Comparison of ENCODE assay signal across 8 mouse cellular contexts in the genomic region with DNA sequence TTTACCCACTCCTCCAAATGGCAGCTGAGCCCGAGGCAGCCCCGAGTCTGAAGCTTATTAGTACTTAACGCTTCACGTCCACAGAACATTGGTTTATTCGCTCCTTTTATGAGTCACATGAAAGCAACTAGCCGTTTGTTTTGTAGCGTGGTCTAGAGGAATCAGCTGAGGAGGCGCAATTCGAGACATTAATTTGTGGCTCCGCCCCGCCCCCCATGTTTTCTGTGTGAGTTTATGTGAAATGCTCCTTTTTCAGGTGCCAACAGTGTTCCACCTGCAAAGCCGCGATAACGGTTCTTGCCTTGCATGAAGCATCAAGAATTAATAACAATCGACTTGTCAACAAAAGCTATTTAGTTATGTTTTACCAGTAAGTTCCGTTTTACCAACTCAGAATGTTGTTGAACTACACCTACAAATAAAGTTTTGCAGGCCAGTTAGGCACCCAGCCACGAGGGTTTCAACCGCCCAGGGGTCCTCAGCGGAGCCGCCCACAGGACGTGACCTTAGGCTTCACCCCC. TPM values are rescaled to one million over a fixed set of nuclear protein-coding genes. Genes with fewer than 3 reads are reported as not detected.
A peak's percentile ranks its signal among the peaks of the same experiment; 100 is the strongest.
DNase-seq lines count a peak whose midpoint lies in the region; ATAC-seq and TF ChIP-seq lines count a peak whose summit lies in the region.

No protein-coding gene starts in this region.

- no peak for TF ChIP-seq RAD21 in CH12.LX (IDR thresholded peaks at IDR 0.05; ENCODE audit: low read depth, low read length)

- TF ChIP-seq EP300 in CH12.LX (IDR thresholded peaks at IDR 0.05; ENCODE audit: low read length), result peak; percentile 14; the same call in 1 of the 2 replicates

- 1% methylated on average over 21 of the region's 21 CpGs for WGBS in kidney, embryonic 15.5 days
- 5% methylated on average over 21 of the region's 21 CpGs for WGBS in midbrain, embryonic 14.5 days

- peak overlapping the region; percentile 88 for H3K27ac ChIP-seq in CH12.LX (ENCODE audit: insufficient read depth, low read depth)
- H3K27ac ChIP-seq in kidney, embryonic 15.5 days, result peak overlapping the region; percentile 93
- no peak overlapping the region; the same call in 1 of the 2 replicates for H3K27ac ChIP-seq in midbrain, embryonic 14.5 days (replicated peaks; ENCODE audit: low read depth, low read length)

- H3K4me1 ChIP-seq in CH12.LX (ENCODE audit: control insufficient read depth in 1 of 2, insufficient read depth in 2 of 2), result peaks cover 0 to 18% of the 10 kb centered on the region in 2 experiments; a peak in 2 of 4 replicates
- H3K4me1 ChIP-seq in kidney, embryonic 15.5 days, result peaks cover 18% of the 10 kb centered on the region
- peaks cover 5% of the 10 kb centered on the region; the same call in 1 of the 2 replicates for H3K4me1 ChIP-seq in midbrain, embryonic 14.5 days (ENCODE audit: control insufficient read depth, insufficient read depth, low read length)

- dilution Hi-C loops in CH12.LX (cut with MboI; ENCODE audit: extremely low pct_ligation_motif_present, extremely low pct_unique_long_range_greater_than_20kb, low sequenced_read_pairs), result no loop called here

- peaks cover 7% of the 10 kb centered on the region; the same call in 1 of the 2 replicates for H3K79me2 ChIP-seq in CH12.LX (replicated peaks; ENCODE audit: control insufficient read depth, extremely low read depth, insufficient read depth, poor library complexity, severe bottlenecking)

- DNase-seq in cerebellum, postnatal 10 days, result peak; percentile 24 to 38
- no peak for DNase-seq in cerebellum, adult 8-10 months
- peak; percentile 50 for DNase-seq in CH12.LX (ENCODE audit: extremely low read depth)
- DNase-seq in midbrain, embryonic 14.5 days, result peak; percentile 62
- no peak for DNase-seq in frontal cortex, postnatal 10 days (ENCODE audit: low spot score in 2 of 2)
- DNase-seq in right cerebral cortex, postnatal 4 days, result no peak

- no peak for TF ChIP-seq POLR2A in CH12.LX (IDR thresholded peaks at IDR 0.05; ENCODE audit: low read depth, low read length)

- no peak for TF ChIP-seq CTCF in CH12.LX (conservative IDR thresholded peaks at IDR 0.05 in 1 of 2, IDR thresholded peaks at IDR 0.05 in 1 of 2; ENCODE audit: low read depth in 2 of 2, low read length in 2 of 2)

- no peaks in the 10 kb centered on the region for H3K9me3 ChIP-seq in CH12.LX (replicated peaks; ENCODE audit: low read length)
- H3K9me3 ChIP-seq in kidney, embryonic 15.5 days (replicated peaks), result no peaks in the 10 kb centered on the region
- no peaks in the 10 kb centered on the region for H3K9me3 ChIP-seq in midbrain, embryonic 14.5 days (ENCODE audit: control insufficient read depth, low read length)

- H3K4me3 ChIP-seq in CH12.LX (replicated peaks in 1 of 3; ENCODE audit: low read depth in 2 of 3, low read length in 2 of 3, poor library complexity in 1 of 3), result peak overlapping the region; percentile 63 to 80 (median 72)
- peak overlapping the region; percentile 66 for H3K4me3 ChIP-seq in kidney, embryonic 15.5 days (replicated peaks)
- peak overlapping the region; percentile 51 for H3K4me3 ChIP-seq in midbrain, embryonic 14.5 days (replicated peaks; ENCODE audit: low read depth, low read length)

- H3K27me3 ChIP-seq in CH12.LX (replicated peaks), result no peaks in the 10 kb centered on the region
- no peaks in the 10 kb centered on the region for H3K27me3 ChIP-seq in kidney, embryonic 15.5 days
- no peaks in the 10 kb centered on the region for H3K27me3 ChIP-seq in midbrain, embryonic 14.5 days (ENCODE audit: control insufficient read depth, insufficient read depth, low read length)

- H3K9ac ChIP-seq in CH12.LX (ENCODE audit: insufficient read depth, low read depth), result peak overlapping the region; percentile 77
- peak overlapping the region; percentile 81 for H3K9ac ChIP-seq in kidney, embryonic 15.5 days
- H3K9ac ChIP-seq in midbrain, embryonic 14.5 days (replicated peaks; ENCODE audit: low read length), result peak overlapping the region; percentile 51

- ATAC-seq in erythroblast, adult 5-6 weeks (replicated peaks; ENCODE audit: low FRiP score, poor library complexity, severe bottlenecking), result peak; percentile 51
- ATAC-seq in kidney, embryonic 15.5 days (replicated peaks; ENCODE audit: low FRiP score), result no peak; the same call in 1 of the 2 replicates
- no peak for ATAC-seq in midbrain, embryonic 14.5 days (ENCODE audit: low FRiP score, low TSS enrichment)

- H3K36me3 ChIP-seq in CH12.LX (replicated peaks in 1 of 2; ENCODE audit: control insufficient read depth in 1 of 2, insufficient read depth in 1 of 2, low read length in 1 of 2), result peaks cover 20 to 37% of the 10 kb centered on the region in 2 experiments
- peaks cover 36% of the 10 kb centered on the region for H3K36me3 ChIP-seq in kidney, embryonic 15.5 days
- no peaks in the 10 kb centered on the region for H3K36me3 ChIP-seq in midbrain, embryonic 14.5 days (ENCODE audit: control insufficient read depth, insufficient read depth, low read length)

- peak overlapping the region; percentile 91 for H3K4me2 ChIP-seq in CH12.LX (ENCODE audit: insufficient read depth, low read depth, poor library complexity, severe bottlenecking)
- H3K4me2 ChIP-seq in kidney, embryonic 15.5 days, result peak overlapping the region; percentile 95
- H3K4me2 ChIP-seq in midbrain, embryonic 14.5 days (ENCODE audit: low read length), result peak overlapping the region; percentile 81

- in situ Hi-C loops in CH12.LX (cut with MboI; ENCODE audit: low pct_ligation_motif_present, low pct_unique_long_range_greater_than_20kb, low sequenced_read_pairs), result loop anchor here (25.0 kb wide), 1 partner anchor 491 kb away; no protein-coding TSS in a partner anchor

TF ChIP-seq in CH12.LX, 34 proteins besides CTCF, POLR2A, EP300 and RAD21:
- TF ChIP-seq MYC (IDR thresholded peaks at IDR 0.05; ENCODE audit: low read depth, low read length) (peak; percentile 48; the same call in 1 of the 2 replicates), NELFE (IDR thresholded peaks at IDR 0.05; ENCODE audit: low read depth, low read length) (no peak), SIN3A (IDR thresholded peaks at IDR 0.05; ENCODE audit: low read length) (peak; percentile 31; the same call in 1 of the 2 replicates), BHLHE40 (IDR thresholded peaks at IDR 0.05; ENCODE audit: low read depth, low read length) (peak; percentile 40; the same call in 1 of the 2 replicates), JUND (conservative IDR thresholded peaks at IDR 0.05; ENCODE audit: low read depth, low read length) (no peak), CHD1 (IDR thresholded peaks at IDR 0.05; ENCODE audit: low read depth, low read length) (peak; percentile 79; the same call in 1 of the 2 replicates), MXI1 (IDR thresholded peaks at IDR 0.05; ENCODE audit: low read depth, low read length) (peak; percentile 83; the same call in 1 of the 2 replicates)

RNA-seq across cellular contexts. Expression of a gene that starts 0.9 kb away (rescaled TPM):
- total RNA-seq in CH12.LX (2012; rRNA removed) (65.5 and 71.8 TPM in 2 replicates), CH12.LX (2014; rRNA removed) (88.6 and 94.3 TPM in 2 replicates)
- 109 and 116 TPM in 2 replicates for polyA plus RNA-seq in CH12.LX (2012; ENCODE audit: insufficient read length, low read depth)
- total RNA-seq in erythroblast, adult 5-6 weeks (2015; ENCODE audit: low replicate concordance), result 13.0 and 30.6 TPM in 2 replicates
- total RNA-seq in erythroblast, adult 5-6 weeks (2017; ENCODE audit: low replicate concordance), result 39.4 and 42.9 TPM in 2 replicates
- polyA plus RNA-seq in kidney, embryonic 15.5 days (2015; fragmentation: Nextera tagmentation; extraction: Ambion mirVana), result 50.7 and 53.2 TPM in 2 replicates
- 13.3 and 14.7 TPM in 2 replicates for polyA plus RNA-seq in midbrain, embryonic 14.5 days (2014; fragmentation: Nextera tagmentation; extraction: Ambion mirVana)

RNA-seq across cellular contexts. Expression of a gene that starts 23.8 kb away (rescaled TPM):
- total RNA-seq in CH12.LX (2012; rRNA removed) (0.13 TPM in 1 of 2 replicates, not detected in the other), CH12.LX (2014; rRNA removed) (0.09 TPM in 1 of 2 replicates, not detected in the other)
- polyA plus RNA-seq in CH12.LX (2012; ENCODE audit: insufficient read length, low read depth), result 0.18 and 0.34 TPM in 2 replicates
- not detected in 2 replicates for total RNA-seq in erythroblast, adult 5-6 weeks (2015; ENCODE audit: low replicate concordance)
- 0.85 TPM in 1 of 2 replicates, not detected in the other for total RNA-seq in erythroblast, adult 5-6 weeks (2017; ENCODE audit: low replicate concordance)
- 45.9 and 50.4 TPM in 2 replicates for polyA plus RNA-seq in kidney, embryonic 15.5 days (2015; fragmentation: Nextera tagmentation; extraction: Ambion mirVana)
- 3.6 and 4.8 TPM in 2 replicates for polyA plus RNA-seq in midbrain, embryonic 14.5 days (2014; fragmentation: Nextera tagmentation; extraction: Ambion mirVana)

RNA-seq across cellular contexts. Expression of a gene that starts 36.2 kb away (rescaled TPM):
- 157 and 159 TPM in 2 replicates for total RNA-seq in CH12.LX (2012; rRNA removed)
- 106 and 110 TPM in 2 replicates for total RNA-seq in CH12.LX (2014; rRNA removed)
- polyA plus RNA-seq in CH12.LX (2012; ENCODE audit: insufficient read length, low read depth), result 185 and 206 TPM in 2 replicates
- 6.9 and 12.3 TPM in 2 replicates for total RNA-seq in erythroblast, adult 5-6 weeks (2015; ENCODE audit: low replicate concordance)
- total RNA-seq in erythroblast, adult 5-6 weeks (2017; ENCODE audit: low replicate concordance), result 5.2 and 9.5 TPM in 2 replicates
- 101 and 104 TPM in 2 replicates for polyA plus RNA-seq in kidney, embryonic 15.5 days (2015; fragmentation: Nextera tagmentation; extraction: Ambion mirVana)
- 76.9 and 92.5 TPM in 2 replicates for polyA plus RNA-seq in midbrain, embryonic 14.5 days (2014; fragmentation: Nextera tagmentation; extraction: Ambion mirVana)

RNA-seq across cellular contexts. Expression of a gene that starts 52.3 kb away (rescaled TPM):
- total RNA-seq in CH12.LX (2012; rRNA removed), result 2.9 and 3.6 TPM in 2 replicates
- 1.5 TPM in 2 replicates for total RNA-seq in CH12.LX (2014; rRNA removed)
- polyA plus RNA-seq in CH12.LX (2012; ENCODE audit: insufficient read length, low read depth), result 2.7 and 3.8 TPM in 2 replicates
- total RNA-seq in erythroblast, adult 5-6 weeks (2015; ENCODE audit: low replicate concordance), result 1.3 and 4.4 TPM in 2 replicates
- total RNA-seq in erythroblast, adult 5-6 weeks (2017; ENCODE audit: low replicate concordance), result 1.0 and 1.4 TPM in 2 replicates
- 10.2 and 11.3 TPM in 2 replicates for polyA plus RNA-seq in kidney, embryonic 15.5 days (2015; fragmentation: Nextera tagmentation; extraction: Ambion mirVana)
- 5.4 and 6.1 TPM in 2 replicates for polyA plus RNA-seq in midbrain, embryonic 14.5 days (2014; fragmentation: Nextera tagmentation; extraction: Ambion mirVana)

Comparison
In these comparisons a context has a peak if more than half of its experiments do, and no peak if none do; other contexts are left out.
1. DNase-seq: peak in cerebellum, postnatal 10 days (2 of 2), CH12.LX (single experiment) and midbrain, embryonic 14.5 days (single experiment); none in cerebellum, adult 8-10 months (single experiment), frontal cortex, postnatal 10 days (0 of 2) and right cerebral cortex, postnatal 4 days (single experiment).
2. Peak in every context shown above with its lines, with median percentiles within 50 percentile points of each other: H3K4me2 ChIP-seq, H3K4me3 ChIP-seq and H3K9ac ChIP-seq.